Mouse (Mus musculus) frontal cortex, postnatal 25 days (tissue): ENCODE measurements around the gene Sh2d1b2.
"Not testable (repeated sequence)": the region's sequence is repeated elsewhere in the genome, so short reads cannot be mapped to it uniquely, and the experiment has no call there.

Experiments used
- DNase-seq, 2 experiments: peaks; one replicate each; pipeline ENCODE4 v3.0.0; 2022; ENCODE audit warnings: low spot score in 2 of 2

Gene Sh2d1b2

DNA sequence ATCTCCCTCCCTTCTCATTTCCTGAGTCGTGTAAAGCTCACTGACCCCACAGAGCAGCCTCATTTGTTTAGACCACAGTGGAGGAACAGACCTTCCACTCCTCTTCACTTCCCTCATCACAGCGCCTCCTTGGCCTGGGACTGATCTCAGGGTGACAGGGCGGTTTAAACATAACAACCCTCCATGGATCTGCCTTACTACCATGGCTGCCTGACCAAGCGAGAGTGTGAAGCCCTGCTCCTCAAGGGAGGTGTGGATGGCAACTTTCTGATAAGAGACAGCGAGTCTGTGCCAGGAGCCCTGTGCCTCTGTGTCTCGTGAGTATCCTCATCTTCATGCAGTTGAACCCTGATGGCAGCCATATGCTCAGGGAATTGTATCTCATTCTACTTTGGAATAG lies at the start of gene Sh2d1b2:
Gene Sh2d1b2 (plus strand): TSS at position 62 of the 400 bp plus-strand sequence.
- not testable (repeated sequence) for DNase-seq

- no peak for DNase-seq
These were observed 47.4 kb upstream of the Sh2d1b2 start for GRCm38 (mm10) chr1:170185137-170185536.

DNA sequence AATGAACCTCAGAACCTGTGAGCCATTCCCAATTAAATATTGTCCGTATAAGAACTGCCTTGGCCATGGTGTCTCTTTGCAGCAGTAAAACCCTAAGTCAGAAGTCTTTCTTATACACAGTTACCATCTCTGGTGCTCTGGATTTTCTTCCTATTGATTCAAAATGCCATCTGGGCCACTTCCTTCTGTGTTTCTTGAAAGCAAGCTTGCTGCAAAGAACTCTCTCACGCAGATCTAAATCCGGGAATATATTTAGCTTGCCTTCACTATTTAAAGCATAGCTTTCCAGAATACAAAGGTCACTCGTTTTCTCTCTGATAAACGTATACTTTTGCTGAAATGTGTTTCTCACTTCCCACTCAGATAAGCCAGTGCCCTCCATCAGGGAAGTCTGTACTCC lies 46.0 kb upstream of the Sh2d1b2 start:
- no peak for DNase-seq

GRCm38 (mm10) chr1:170188601-170189000 lies 43.9 kb upstream of the Sh2d1b2 start:
- DNase-seq, result no peak

- no peak for DNase-seq
These were observed 42.3 kb upstream of the Sh2d1b2 start for GRCm38 (mm10) chr1:170190225-170190624.

DNA sequence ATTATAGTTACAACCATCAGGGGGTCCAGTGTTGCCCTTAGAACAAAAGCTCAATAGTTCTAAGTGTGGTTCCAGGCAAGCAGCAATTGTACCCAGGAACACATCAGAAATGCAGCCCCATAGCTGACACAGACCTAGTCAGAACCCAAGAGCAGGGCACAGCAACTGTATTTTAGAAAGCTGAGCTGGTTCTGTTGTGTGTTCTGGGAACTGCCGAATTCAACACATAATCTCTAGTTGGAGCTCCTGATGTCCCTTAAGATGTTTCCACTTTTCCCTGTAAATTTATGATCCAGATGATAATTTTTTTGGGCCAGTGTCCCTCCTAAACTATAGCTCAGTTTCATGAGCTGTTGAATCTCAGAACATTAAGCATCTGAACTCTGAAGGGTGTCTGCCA lies 40.6 kb upstream of the Sh2d1b2 start:
- no peak for DNase-seq

GRCm38 (mm10) chr1:170196211-170196610 lies 36.3 kb upstream of the Sh2d1b2 start:
- DNase-seq, result no peak

DNA sequence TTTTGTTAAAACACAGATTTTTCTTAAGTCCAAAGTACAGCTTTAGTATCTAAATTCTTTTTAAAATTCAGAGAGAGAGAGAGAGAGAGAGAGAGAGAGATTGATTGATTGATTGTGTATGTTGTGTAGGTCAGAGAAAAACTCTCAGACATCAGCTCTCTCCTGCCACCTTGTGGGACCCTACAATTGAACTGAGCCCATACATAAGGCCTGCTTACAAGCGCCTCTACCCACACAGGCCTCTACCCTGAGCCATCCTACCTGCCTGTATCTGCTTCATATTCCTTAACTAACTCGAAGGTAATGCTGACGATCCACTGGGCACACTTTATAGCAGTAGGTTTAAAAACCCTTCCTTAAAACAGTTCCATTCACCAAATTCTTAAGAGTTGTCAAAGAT lies 32.2 kb upstream of the Sh2d1b2 start:
- DNase-seq, result no peak

- no peak for DNase-seq
These were observed 26.2 kb upstream of the Sh2d1b2 start for GRCm38 (mm10) chr1:170206395-170206794.

GRCm38 (mm10) chr1:170213181-170213879 lies 19.2 kb upstream of the Sh2d1b2 start:
- no peak for DNase-seq

DNA sequence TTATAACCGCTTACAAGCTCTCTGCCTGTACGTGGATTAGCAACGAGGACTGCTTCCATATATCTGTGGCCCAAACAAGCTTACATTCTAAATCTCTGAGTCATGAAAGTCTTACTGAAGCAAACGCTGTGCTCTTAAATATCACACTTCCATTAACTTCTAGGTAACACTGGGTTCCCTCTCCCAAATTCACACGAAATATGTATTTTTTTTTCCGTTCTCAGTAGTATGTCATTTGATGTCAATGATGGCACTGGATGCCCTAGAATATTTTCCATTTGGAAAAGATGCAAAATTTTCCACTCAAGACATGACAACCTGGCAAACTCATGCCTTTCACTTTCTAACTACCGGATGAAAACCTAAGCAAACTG lies 18.2 kb upstream of the Sh2d1b2 start:
- no peak for DNase-seq

- DNase-seq, result peak; percentile 59 to 76
These were observed 17.6 kb upstream of the Sh2d1b2 start, which contains the start of gene Uhmk1 for GRCm38 (mm10) chr1:170214757-170215522. Gene Uhmk1 (minus strand): TSS chr1:170215397.

- no peak for DNase-seq
These were observed 17.0 kb upstream of the Sh2d1b2 start for GRCm38 (mm10) chr1:170215590-170215989.

DNA sequence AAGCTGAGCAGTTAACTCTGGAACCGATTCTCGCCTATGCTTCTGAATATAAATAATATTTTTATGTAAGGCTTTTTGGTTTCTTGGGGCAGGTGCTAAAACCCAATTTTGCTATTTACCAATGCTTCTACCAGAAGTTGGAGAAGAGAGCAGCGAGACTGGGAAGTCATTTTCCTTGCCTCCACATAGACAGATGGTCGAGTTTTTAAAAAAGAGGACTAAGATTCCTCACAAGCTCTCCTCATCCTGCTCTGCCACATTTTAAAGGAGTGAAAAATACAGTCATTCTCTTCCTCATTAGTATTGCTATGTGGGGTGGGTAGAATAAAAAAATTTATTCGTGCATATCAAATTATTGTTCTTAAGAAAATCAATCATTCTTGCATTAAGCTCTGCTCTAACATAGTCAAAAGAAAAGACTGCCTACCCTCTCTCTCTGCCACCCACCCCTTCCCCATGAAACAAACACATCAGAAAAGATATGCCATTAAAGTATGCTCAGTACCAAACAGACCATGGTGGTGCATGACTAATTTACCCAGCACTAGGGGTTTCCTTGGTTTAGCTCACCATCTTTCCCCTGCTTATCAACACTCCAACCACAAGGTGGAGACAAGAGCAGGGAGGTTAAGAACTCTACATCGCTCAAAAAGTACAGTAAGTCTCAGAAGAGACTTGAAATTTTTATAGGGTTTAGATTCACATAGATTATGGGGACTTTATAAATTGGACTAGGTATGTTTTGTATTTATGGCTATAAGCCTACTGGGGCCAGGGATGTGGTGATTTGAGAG lies 14.3 kb upstream of the Sh2d1b2 start:
- DNase-seq, result no peak

GRCm38 (mm10) chr1:170220351-170220750 lies 12.2 kb upstream of the Sh2d1b2 start:
- DNase-seq, result no peak

- DNase-seq, result no peak
These were observed 9.3 kb upstream of the Sh2d1b2 start for GRCm38 (mm10) chr1:170223276-170223675.

DNA sequence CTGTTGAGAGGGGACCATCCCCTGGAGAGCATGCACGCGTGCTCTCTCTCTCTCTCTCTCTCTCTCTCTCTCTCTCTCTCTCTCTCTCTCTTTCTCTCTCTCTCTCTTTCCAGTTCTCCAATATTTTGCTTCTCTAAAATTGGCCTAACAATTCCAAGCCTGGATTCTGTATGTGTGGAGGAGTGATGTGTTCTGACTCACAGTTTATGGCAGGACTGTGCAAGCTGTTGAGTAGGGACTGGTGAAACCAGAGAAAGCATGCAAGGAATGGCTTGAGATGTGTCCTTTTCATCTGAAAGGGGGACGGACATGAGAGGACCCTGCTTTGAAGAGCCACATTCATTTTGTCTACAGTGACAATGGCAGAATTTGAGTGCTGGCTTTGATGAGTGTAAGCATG lies 12.5 kb downstream of the Sh2d1b2 start:
- DNase-seq, result no peak

- DNase-seq, result no peak
These were observed 22.5 kb downstream of the Sh2d1b2 start for GRCm38 (mm10) chr1:170254893-170255559.

- peak; percentile 63 to 77 for DNase-seq
These were observed 23.0 kb downstream of the Sh2d1b2 start for GRCm38 (mm10) chr1:170255560-170255910.

GRCm38 (mm10) chr1:170270281-170270680 lies 37.7 kb downstream of the Sh2d1b2 start:
- DNase-seq, result no peak

DNA sequence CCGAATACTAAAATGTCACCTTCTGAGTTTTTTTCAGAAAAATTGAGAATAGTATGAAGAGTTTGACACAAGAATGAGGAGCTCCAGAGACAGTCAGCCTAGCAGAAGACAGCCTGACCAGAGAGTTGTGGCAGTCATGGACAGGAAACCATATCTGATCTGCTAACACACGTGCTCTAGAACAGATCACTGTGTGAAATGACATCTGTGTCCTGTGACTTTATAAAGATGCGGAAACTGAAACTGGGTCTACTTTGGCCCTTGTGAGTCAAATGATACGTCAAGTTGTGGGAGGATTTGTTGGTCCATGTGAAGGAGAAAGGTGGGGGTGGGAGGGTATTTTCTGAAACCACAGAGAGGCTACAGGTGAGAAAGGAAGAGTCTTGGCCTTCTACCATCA lies 38.1 kb downstream of the Sh2d1b2 start:
- no peak for DNase-seq

DNA sequence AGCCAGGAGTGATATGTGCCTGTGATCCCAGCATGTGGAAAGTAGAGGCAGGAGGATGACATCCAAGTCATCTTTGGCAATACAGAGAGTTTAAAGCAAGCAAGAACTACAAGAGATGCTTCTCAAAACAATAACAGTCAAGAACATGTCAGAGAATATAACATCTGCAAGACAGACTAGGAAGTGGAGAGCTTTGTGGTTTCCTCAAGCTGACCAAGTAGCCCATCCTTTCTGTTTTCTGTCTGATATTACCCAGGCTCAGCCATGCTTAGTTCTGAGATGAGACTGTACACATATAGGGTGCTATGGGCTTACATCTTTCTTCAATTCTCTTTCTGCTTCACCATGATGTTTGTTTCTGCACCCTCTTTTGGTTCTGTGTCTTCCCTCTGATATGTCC lies 40.7 kb downstream of the Sh2d1b2 start:
- no peak for DNase-seq
